Mouse (Mus musculus) embryonic facial prominence, embryonic 10.5 days (tissue): ENCODE measurements at regions not wholly inside any gene's neighbourhood (a gene's known extent, or its start where the extent isn't known, plus 50 kb on each side); places are given as distances from the start of the nearest gene placed in this dataset.

Source experiments
- DNase-seq: peaks from one replicate; pipeline ENCODE4 v3.0.0-alpha.2; 2017; ENCODE audit warnings: low spot score
- H3K27ac ChIP-seq: fragments of 300-500 bp; sonication (generic); replicated peaks from 2 replicates; pipeline ENCODE4 v1.5.1; 2016; ENCODE audit warnings: mild to moderate bottlenecking
- H3K27me3 ChIP-seq: fragments of 300-500 bp; sonication (generic); replicated peaks from 2 replicates; pipeline ENCODE4 v1.6.1; 2016; ENCODE audit warnings: low read depth, mild to moderate bottlenecking; ENCODE audit not compliant: poor library complexity, severe bottlenecking
- H3K36me3 ChIP-seq: fragments of 300-500 bp; sonication (generic); replicated peaks from 2 replicates; pipeline ENCODE4 v1.6.1; 2016; ENCODE audit warnings: mild to moderate bottlenecking, moderate library complexity
- H3K4me1 ChIP-seq: fragments of 300-500 bp; sonication (generic); 2 replicates; pipeline ENCODE4 v1.6.1; 2016
- H3K4me3 ChIP-seq: fragments of 300-500 bp; sonication (generic); 2 replicates; pipeline ENCODE4 v1.5.1; 2016; ENCODE audit warnings: mild to moderate bottlenecking, moderate library complexity
- H3K9me3 ChIP-seq: fragments of 300-500 bp; sonication (generic); 2 replicates; pipeline ENCODE4 v1.6.1; 2016; ENCODE audit warnings: mild to moderate bottlenecking
- WGBS: fragments of 180-500 bp; shearing (Covaris S2); methylation state at CpG from one replicate; pipeline ENCODE4 v1.1.7; 2016; 5-methylcytosine and 5-hydroxymethylcytosine counted together

- Histone ChIP-seq H3K4me1 (no peaks in the 10 kb centered on the region), H3K4me3 (no peak overlapping the region), H3K36me3 (no peaks in the 10 kb centered on the region), H3K27me3 (no peaks in the 10 kb centered on the region), H3K9me3 (no peaks in the 10 kb centered on the region), H3K27ac (no peak overlapping the region)
- 94% methylated on average over 2 of the region's 2 CpGs for WGBS
- no peak for DNase-seq
Observed at GRCm38 (mm10) chr9:84304398-84304797, 379.5 kb downstream of the Bckdhb start.

- H3K4me1 ChIP-seq = no peaks in the 10 kb centered on the region
- H3K27me3 ChIP-seq = no peaks in the 10 kb centered on the region
- H3K27ac ChIP-seq = no peak overlapping the region
- WGBS = 87% methylated on average over 2 of the region's 2 CpGs
- no peaks in the 10 kb centered on the region for H3K36me3 ChIP-seq
- no peak overlapping the region for H3K4me3 ChIP-seq
- H3K9me3 ChIP-seq = no peaks in the 10 kb centered on the region
- no peak for DNase-seq
Observed at GRCm38 (mm10) chr9:84318811-84319210, 393.9 kb downstream of the Bckdhb start.

DNA sequence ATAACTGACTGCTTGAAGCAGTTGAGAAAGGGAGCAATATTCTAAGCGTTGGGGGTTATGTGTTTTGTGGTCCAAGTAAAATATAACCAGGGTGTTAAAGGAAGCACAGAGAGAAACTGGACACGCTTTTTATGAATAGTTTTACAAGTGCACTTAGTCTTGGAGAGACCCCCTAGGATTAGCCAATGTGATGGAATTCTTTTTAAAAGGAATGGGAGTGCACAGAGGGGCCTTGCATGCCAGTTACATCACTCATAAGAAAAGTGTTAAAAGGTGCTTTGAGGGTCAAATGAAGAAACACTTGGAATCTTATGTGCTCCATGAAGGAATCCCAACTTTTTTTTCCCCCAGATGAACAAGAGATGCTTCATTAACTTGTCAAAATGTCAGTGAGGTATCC lies 394.4 kb downstream of the Bckdhb start:
- no peak overlapping the region for H3K4me3 ChIP-seq
- no peaks in the 10 kb centered on the region for H3K27me3 ChIP-seq
- no peaks in the 10 kb centered on the region for H3K9me3 ChIP-seq
- no peaks in the 10 kb centered on the region for H3K36me3 ChIP-seq
- no peak for DNase-seq
- H3K4me1 ChIP-seq = no peaks in the 10 kb centered on the region
- 78% methylated on average over 2 of the region's 2 CpGs for WGBS
- H3K27ac ChIP-seq = no peak overlapping the region

- H3K4me1 ChIP-seq = no peaks in the 10 kb centered on the region
- 79% methylated on average over 2 of the region's 2 CpGs for whole genome bisulfite sequencing
Observed at GRCm38 (mm10) chr9:84323145-84323544, 398.2 kb downstream of the Bckdhb start.

GRCm38 (mm10) chr9:84331083-84331602 lies 406.2 kb downstream of the Bckdhb start:
- 84% methylated on average over 4 of the region's 4 CpGs for WGBS
- no peak overlapping the region for H3K27ac ChIP-seq
- H3K4me1 ChIP-seq = no peaks in the 10 kb centered on the region
- no peaks in the 10 kb centered on the region for H3K9me3 ChIP-seq
- no peak overlapping the region for H3K4me3 ChIP-seq
- peak; percentile 8 for DNase-seq
- H3K36me3 ChIP-seq = no peaks in the 10 kb centered on the region
- H3K27me3 ChIP-seq = no peaks in the 10 kb centered on the region

More at GRCm38 (mm10) chr9:84323145-84323544, 398.2 kb downstream of the Bckdhb start:
- DNase-seq = no peak
- Histone ChIP-seq H3K9me3 (no peaks in the 10 kb centered on the region), H3K27ac (no peak overlapping the region), H3K4me3 (no peak overlapping the region), H3K36me3 (no peaks in the 10 kb centered on the region), H3K27me3 (no peaks in the 10 kb centered on the region)

- 22% methylated on average over 7 of the region's 7 CpGs for WGBS
- DNase-seq = peak; percentile 87
- Histone ChIP-seq H3K36me3 (no peaks in the 10 kb centered on the region), H3K4me1 (no peaks in the 10 kb centered on the region), H3K9me3 (no peaks in the 10 kb centered on the region), H3K27ac (no peak overlapping the region), H3K27me3 (no peaks in the 10 kb centered on the region), H3K4me3 (no peak overlapping the region)
Observed at GRCm38 (mm10) chr9:84343435-84344095, 418.6 kb downstream of the Bckdhb start.

DNA sequence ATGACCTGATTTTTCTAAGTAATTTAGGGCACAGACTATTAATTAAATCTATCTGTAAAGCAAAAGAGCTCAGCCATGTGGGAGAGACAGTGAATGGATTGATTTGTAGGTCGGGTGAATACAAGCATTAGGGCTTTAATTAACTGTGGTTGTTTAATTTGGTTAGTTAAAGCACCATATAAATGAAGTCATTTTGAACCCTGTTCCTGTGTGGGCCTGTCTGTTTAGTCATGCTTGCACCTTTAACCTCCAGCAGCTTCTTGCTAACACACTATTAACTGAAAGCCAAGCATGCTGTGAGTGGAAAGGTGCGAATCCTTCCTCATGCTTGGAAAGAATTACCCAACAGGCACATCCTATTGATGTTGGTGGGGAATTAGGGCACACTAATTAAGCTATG lies 425.3 kb downstream of the Bckdhb start:
- DNase-seq = no peak
- Histone ChIP-seq H3K27ac (no peak overlapping the region), H3K36me3 (no peaks in the 10 kb centered on the region), H3K27me3 (no peaks in the 10 kb centered on the region), H3K4me1 (no peaks in the 10 kb centered on the region), H3K4me3 (no peak overlapping the region), H3K9me3 (no peaks in the 10 kb centered on the region)
- 43% methylated on average over 2 of the region's 2 CpGs for WGBS

DNA sequence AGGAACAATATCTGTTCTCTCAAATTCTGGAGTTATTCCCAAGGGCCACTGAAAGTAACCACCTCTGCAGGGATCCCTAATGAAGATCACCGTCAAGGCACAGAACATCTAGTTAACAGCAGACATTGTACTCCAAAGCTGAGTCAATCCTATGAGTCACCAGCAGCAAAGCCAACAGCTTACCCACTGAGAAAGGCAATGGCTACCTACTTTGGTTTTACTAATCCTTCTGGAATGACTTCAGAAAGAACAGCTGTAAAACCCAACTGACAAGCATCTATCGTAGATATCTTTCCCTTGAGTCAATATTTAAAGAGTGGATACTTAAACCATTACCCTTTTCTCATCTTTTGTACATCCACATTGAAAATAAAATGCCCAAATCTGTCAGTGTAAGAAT lies 429.5 kb downstream of the Bckdhb start:
- Histone ChIP-seq H3K9me3 (no peaks in the 10 kb centered on the region), H3K27me3 (no peaks in the 10 kb centered on the region), H3K4me1 (no peaks in the 10 kb centered on the region), H3K36me3 (no peaks in the 10 kb centered on the region), H3K27ac (no peak overlapping the region), H3K4me3 (no peak overlapping the region)
- DNase-seq = no peak
- WGBS = 88% methylated on average over 2 of the region's 2 CpGs

DNA sequence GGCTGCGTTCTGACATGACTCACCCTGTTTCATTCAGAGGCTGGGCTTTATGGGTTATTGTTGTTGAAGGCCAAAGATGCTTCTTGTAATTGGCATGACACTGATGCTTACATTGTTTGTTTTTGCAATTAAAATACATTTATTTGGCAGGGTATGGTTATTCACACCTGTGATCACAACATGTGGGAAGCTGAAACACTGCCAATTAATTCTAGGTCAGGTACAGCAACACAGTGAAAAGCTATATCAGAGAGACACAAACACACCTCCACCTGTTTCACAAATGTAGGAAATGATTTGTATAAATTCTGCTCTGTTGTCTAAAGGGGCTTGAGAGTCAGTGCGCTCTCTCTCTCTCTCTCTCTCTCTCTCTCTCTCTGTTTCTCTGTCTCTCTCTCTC lies 431.2 kb downstream of the Bckdhb start:
- 96% methylated on average over 2 of the region's 2 CpGs for WGBS
- no peaks in the 10 kb centered on the region for H3K36me3 ChIP-seq
- no peaks in the 10 kb centered on the region for H3K27me3 ChIP-seq
- H3K9me3 ChIP-seq = no peaks in the 10 kb centered on the region
- no peak overlapping the region for H3K27ac ChIP-seq
- no peak overlapping the region for H3K4me3 ChIP-seq
- H3K4me1 ChIP-seq = no peaks in the 10 kb centered on the region
- DNase-seq = no peak

GRCm38 (mm10) chr9:84359879-84360278 lies 434.9 kb downstream of the Bckdhb start:
- Histone ChIP-seq H3K9me3 (no peaks in the 10 kb centered on the region), H3K27ac (no peak overlapping the region), H3K4me1 (no peaks in the 10 kb centered on the region), H3K4me3 (no peak overlapping the region), H3K36me3 (no peaks in the 10 kb centered on the region), H3K27me3 (no peaks in the 10 kb centered on the region)
- no peak for DNase-seq
- 57% methylated on average over 3 of the region's 3 CpGs for WGBS

GRCm38 (mm10) chr9:84360484-84360883 lies 435.5 kb downstream of the Bckdhb start:
- 69% methylated on average over 4 of the region's 4 CpGs for WGBS
- no peaks in the 10 kb centered on the region for H3K9me3 ChIP-seq
- H3K27ac ChIP-seq = no peak overlapping the region

DNA sequence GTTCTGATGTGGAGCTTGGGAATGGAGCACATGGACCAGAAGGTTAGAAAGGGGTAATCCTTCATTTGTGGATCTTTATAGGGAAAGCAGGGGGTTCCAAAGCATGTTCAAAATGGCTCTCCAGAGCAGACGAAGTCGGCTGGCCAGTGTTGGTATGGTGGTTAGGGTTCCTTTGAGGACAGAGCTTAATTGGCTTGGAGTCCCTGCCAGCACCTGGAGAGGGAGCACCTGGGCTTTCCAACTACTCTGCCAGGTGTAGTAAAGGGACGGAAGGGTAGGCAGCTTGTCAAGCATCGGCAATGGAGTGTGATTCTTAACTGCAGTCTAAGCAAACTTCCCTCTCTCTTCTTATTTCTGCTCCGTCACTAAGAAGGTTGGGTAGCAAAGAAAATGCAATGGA lies 438.5 kb downstream of the Bckdhb start:
- no peak overlapping the region for H3K27ac ChIP-seq
- DNase-seq = no peak
- WGBS = 86% methylated on average over 5 of the region's 5 CpGs
- no peaks in the 10 kb centered on the region for H3K9me3 ChIP-seq
- no peaks in the 10 kb centered on the region for H3K27me3 ChIP-seq
- H3K4me3 ChIP-seq = no peak overlapping the region
- no peaks in the 10 kb centered on the region for H3K36me3 ChIP-seq
- no peaks in the 10 kb centered on the region for H3K4me1 ChIP-seq

More at GRCm38 (mm10) chr9:84360484-84360883, 435.5 kb downstream of the Bckdhb start:
- Histone ChIP-seq H3K4me3 (no peak overlapping the region), H3K27me3 (no peaks in the 10 kb centered on the region), H3K36me3 (no peaks in the 10 kb centered on the region), H3K4me1 (no peaks in the 10 kb centered on the region)
- DNase-seq = no peak

DNA sequence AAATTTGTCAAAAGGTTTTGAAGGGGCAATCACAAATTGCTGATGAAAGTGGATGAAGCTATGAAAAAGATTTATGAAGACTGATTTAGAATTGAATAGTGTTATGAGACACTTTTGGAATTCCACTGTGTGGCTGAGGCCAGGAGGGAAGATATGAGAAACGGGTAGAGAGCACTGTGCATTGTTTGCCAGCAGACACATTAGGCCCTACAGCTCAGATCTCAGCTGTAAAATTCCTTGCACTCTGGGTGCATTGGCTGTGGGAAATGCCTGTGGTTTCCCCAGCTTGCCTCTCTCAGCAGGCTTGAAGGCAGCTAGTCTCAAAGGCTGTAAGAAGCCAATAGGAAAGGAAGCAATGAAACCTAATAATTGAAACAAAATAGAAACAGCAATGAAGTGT lies 444.3 kb downstream of the Bckdhb start:
- Histone ChIP-seq H3K9me3 (peaks cover under 1% of the 10 kb centered on the region; the same call in 1 of the 2 replicates), H3K4me1 (no peaks in the 10 kb centered on the region), H3K4me3 (no peak overlapping the region), H3K27ac (no peak overlapping the region), H3K27me3 (no peaks in the 10 kb centered on the region), H3K36me3 (no peaks in the 10 kb centered on the region)
- 74% methylated on average over 1 of the region's 1 CpGs for WGBS
- DNase-seq = no peak
